Mouse (Mus musculus): ENCODE results near the gene Scarb2. TPM values are rescaled to one million over a fixed set of nuclear protein-coding genes. Genes with fewer than 3 reads are reported as not detected.

The Scarb2 gene
- polyA plus RNA-seq, 1 experiment from 2014 or later: 18.9 TPM

- no peak overlapping the region for H3K4me3 ChIP-seq (replicated peaks; ENCODE audit: low read length)
- ATAC-seq (ENCODE audit: low FRiP score): no peak
Measured at GRCm38 (mm10) chr5:92488408-92488807, 18.2 kb downstream of the Scarb2 start.

GRCm38 (mm10) chr5:92486758-92487157 lies 19.9 kb downstream of the Scarb2 start:
- H3K4me1 ChIP-seq (replicated peaks; ENCODE audit: control insufficient read depth, insufficient read depth, low read length): no peaks in the 10 kb centered on the region; the same call in 1 of the 2 replicates
- DNase-seq (ENCODE audit: low spot score) (no peak), ATAC-seq (ENCODE audit: low FRiP score) (no peak)
- H3K4me3 ChIP-seq (replicated peaks; ENCODE audit: low read length): no peak overlapping the region
- WGBS: 93% methylated on average over 3 of the region's 3 CpGs
- peaks cover 6% of the 10 kb centered on the region; the same call in 1 of the 2 replicates for H3K9me3 ChIP-seq (ENCODE audit: control insufficient read depth, low read length)
- no peaks in the 10 kb centered on the region for H3K27me3 ChIP-seq (ENCODE audit: control insufficient read depth, insufficient read depth, low read length)
- H3K36me3 ChIP-seq (replicated peaks; ENCODE audit: control insufficient read depth, insufficient read depth): peaks cover 33% of the 10 kb centered on the region
- H3K9ac ChIP-seq: no peak overlapping the region
- H3K4me2 ChIP-seq (replicated peaks): no peak overlapping the region
- H3K27ac ChIP-seq: no peak overlapping the region

More at GRCm38 (mm10) chr5:92488408-92488807, 18.2 kb downstream of the Scarb2 start:
- Histone ChIP-seq H3K27ac (no peak overlapping the region), H3K9ac (no peak overlapping the region), H3K9me3 (ENCODE audit: control insufficient read depth, low read length) (no peaks in the 10 kb centered on the region), H3K4me2 (replicated peaks) (no peak overlapping the region), H3K36me3 (replicated peaks; ENCODE audit: control insufficient read depth, insufficient read depth) (peaks cover 20% of the 10 kb centered on the region), H3K27me3 (ENCODE audit: control insufficient read depth, insufficient read depth, low read length) (no peaks in the 10 kb centered on the region), H3K4me1 (replicated peaks; ENCODE audit: control insufficient read depth, insufficient read depth, low read length) (peaks cover 1% of the 10 kb centered on the region; the same call in 1 of the 2 replicates)
- DNase-seq (ENCODE audit: low spot score): no peak
- WGBS: 88% methylated on average over 3 of the region's 3 CpGs

- Histone ChIP-seq H3K36me3 (replicated peaks; ENCODE audit: control insufficient read depth, insufficient read depth) (peaks cover 33% of the 10 kb centered on the region), H3K27ac (no peak overlapping the region), H3K4me1 (replicated peaks; ENCODE audit: control insufficient read depth, insufficient read depth, low read length) (no peaks in the 10 kb centered on the region; the same call in 1 of the 2 replicates), H3K4me2 (replicated peaks) (no peak overlapping the region), H3K9me3 (ENCODE audit: control insufficient read depth, low read length) (peaks cover 6% of the 10 kb centered on the region; the same call in 1 of the 2 replicates), H3K9ac (no peak overlapping the region), H3K4me3 (replicated peaks; ENCODE audit: low read length) (no peak overlapping the region), H3K27me3 (ENCODE audit: control insufficient read depth, insufficient read depth, low read length) (no peaks in the 10 kb centered on the region)
- ATAC-seq (ENCODE audit: low FRiP score) (no peak), DNase-seq (ENCODE audit: low spot score) (no peak)
- WGBS: 70% methylated on average over 7 of the region's 7 CpGs
Measured at GRCm38 (mm10) chr5:92484880-92485279, 21.8 kb downstream of the Scarb2 start.

- ATAC-seq (ENCODE audit: low FRiP score) (no peak), DNase-seq (ENCODE audit: low spot score) (no peak)
- H3K9me3 ChIP-seq (ENCODE audit: control insufficient read depth, low read length): no peaks in the 10 kb centered on the region
- no peaks in the 10 kb centered on the region for H3K27me3 ChIP-seq (ENCODE audit: control insufficient read depth, insufficient read depth, low read length)
- H3K9ac ChIP-seq: no peak overlapping the region
- H3K36me3 ChIP-seq (replicated peaks; ENCODE audit: control insufficient read depth, insufficient read depth): peaks cover 8% of the 10 kb centered on the region; the same call in 1 of the 2 replicates
- no peak overlapping the region for H3K4me3 ChIP-seq (replicated peaks; ENCODE audit: low read length)
- no peak overlapping the region for H3K27ac ChIP-seq
- no peaks in the 10 kb centered on the region for H3K4me1 ChIP-seq (replicated peaks; ENCODE audit: control insufficient read depth, insufficient read depth, low read length)
- 90% methylated on average over 5 of the region's 5 CpGs for WGBS
- H3K4me2 ChIP-seq (replicated peaks): no peak overlapping the region
Measured at GRCm38 (mm10) chr5:92472863-92473262, 33.8 kb downstream of the Scarb2 start.

GRCm38 (mm10) chr5:92471531-92471930 lies 35.1 kb downstream of the Scarb2 start:
- no peak overlapping the region for H3K4me2 ChIP-seq (replicated peaks)
- H3K36me3 ChIP-seq (replicated peaks; ENCODE audit: control insufficient read depth, insufficient read depth): peaks cover 8% of the 10 kb centered on the region; the same call in 1 of the 2 replicates
- H3K4me3 ChIP-seq (replicated peaks; ENCODE audit: low read length): no peak overlapping the region
- no peaks in the 10 kb centered on the region for H3K4me1 ChIP-seq (replicated peaks; ENCODE audit: control insufficient read depth, insufficient read depth, low read length)
- H3K9me3 ChIP-seq (ENCODE audit: control insufficient read depth, low read length): no peaks in the 10 kb centered on the region
- no peak overlapping the region for H3K27ac ChIP-seq
- DNase-seq (ENCODE audit: low spot score): no peak
- no peak overlapping the region for H3K9ac ChIP-seq
- ATAC-seq (ENCODE audit: low FRiP score): no peak
- no peaks in the 10 kb centered on the region for H3K27me3 ChIP-seq (ENCODE audit: control insufficient read depth, insufficient read depth, low read length)
- WGBS: 94% methylated on average over 4 of the region's 4 CpGs

- Histone ChIP-seq H3K27me3 (ENCODE audit: control insufficient read depth, insufficient read depth, low read length) (no peaks in the 10 kb centered on the region), H3K9me3 (ENCODE audit: control insufficient read depth, low read length) (no peaks in the 10 kb centered on the region), H3K27ac (no peak overlapping the region), H3K9ac (no peak overlapping the region), H3K4me2 (replicated peaks) (no peak overlapping the region), H3K36me3 (replicated peaks; ENCODE audit: control insufficient read depth, insufficient read depth) (peaks cover 3% of the 10 kb centered on the region; the same call in 1 of the 2 replicates), H3K4me1 (replicated peaks; ENCODE audit: control insufficient read depth, insufficient read depth, low read length) (no peaks in the 10 kb centered on the region), H3K4me3 (replicated peaks; ENCODE audit: low read length) (no peak overlapping the region)
- DNase-seq (ENCODE audit: low spot score): no peak
- ATAC-seq (ENCODE audit: low FRiP score): no peak
- 92% methylated on average over 18 of the region's 18 CpGs for WGBS
Measured at GRCm38 (mm10) chr5:92469201-92470130, 37.2 kb downstream of the Scarb2 start.

GRCm38 (mm10) chr5:92468234-92468633 lies 38.4 kb downstream of the Scarb2 start:
- Histone ChIP-seq H3K4me2 (replicated peaks) (no peak overlapping the region), H3K27ac (no peak overlapping the region), H3K36me3 (replicated peaks; ENCODE audit: control insufficient read depth, insufficient read depth) (0 out of 2 replicates have a peak, but pooled peaks cover 3% of the 10 kb centered on the region), H3K4me3 (replicated peaks; ENCODE audit: low read length) (no peak overlapping the region), H3K4me1 (replicated peaks; ENCODE audit: control insufficient read depth, insufficient read depth, low read length) (no peaks in the 10 kb centered on the region), H3K9ac (no peak overlapping the region), H3K9me3 (ENCODE audit: control insufficient read depth, low read length) (no peaks in the 10 kb centered on the region), H3K27me3 (ENCODE audit: control insufficient read depth, insufficient read depth, low read length) (no peaks in the 10 kb centered on the region)
- WGBS: 90% methylated on average over 6 of the region's 6 CpGs
- no peak for DNase-seq (ENCODE audit: low spot score)
- ATAC-seq (ENCODE audit: low FRiP score): no peak

GRCm38 (mm10) chr5:92467102-92467766 lies 39.4 kb downstream of the Scarb2 start:
- ATAC-seq (ENCODE audit: low FRiP score): no peak
- 0 out of 2 replicates have a peak, but pooled peaks cover 3% of the 10 kb centered on the region for H3K36me3 ChIP-seq (replicated peaks; ENCODE audit: control insufficient read depth, insufficient read depth)
- WGBS: 83% methylated on average over 8 of the region's 8 CpGs

GRCm38 (mm10) chr5:92465511-92465910 lies 41.1 kb downstream of the Scarb2 start:
- H3K27me3 ChIP-seq (ENCODE audit: control insufficient read depth, insufficient read depth, low read length): no peaks in the 10 kb centered on the region
- WGBS: 87% methylated on average over 5 of the region's 5 CpGs
- no peak overlapping the region for H3K9ac ChIP-seq
- no peaks in the 10 kb centered on the region for H3K4me1 ChIP-seq (replicated peaks; ENCODE audit: control insufficient read depth, insufficient read depth, low read length)
- H3K9me3 ChIP-seq (ENCODE audit: control insufficient read depth, low read length): no peaks in the 10 kb centered on the region
- no peak overlapping the region for H3K4me2 ChIP-seq (replicated peaks)
- DNase-seq (ENCODE audit: low spot score): no peak
- H3K36me3 ChIP-seq (replicated peaks; ENCODE audit: control insufficient read depth, insufficient read depth): peaks cover 7% of the 10 kb centered on the region
- H3K27ac ChIP-seq: no peak overlapping the region
- no peak for ATAC-seq (ENCODE audit: low FRiP score)
- H3K4me3 ChIP-seq (replicated peaks; ENCODE audit: low read length): no peak overlapping the region

More at GRCm38 (mm10) chr5:92467102-92467766, 39.4 kb downstream of the Scarb2 start:
- no peak for DNase-seq (ENCODE audit: low spot score)
- Histone ChIP-seq H3K27me3 (ENCODE audit: control insufficient read depth, insufficient read depth, low read length) (no peaks in the 10 kb centered on the region), H3K9me3 (ENCODE audit: control insufficient read depth, low read length) (no peaks in the 10 kb centered on the region), H3K4me2 (replicated peaks) (no peak overlapping the region), H3K4me1 (replicated peaks; ENCODE audit: control insufficient read depth, insufficient read depth, low read length) (no peaks in the 10 kb centered on the region), H3K9ac (no peak overlapping the region), H3K4me3 (replicated peaks; ENCODE audit: low read length) (no peak overlapping the region), H3K27ac (no peak overlapping the region)
